Mouse (Mus musculus) C2C12 (cell line): ENCODE results near the gene Pla2g2d.

ENCODE experiments used
- CEBPB ChIP-seq: IDR thresholded peaks from one replicate; pipeline ENCODE4 v1.6.1; 2011; ENCODE audit warnings: low read depth, mild to moderate bottlenecking, control low read depth, moderate library complexity
- CTCF ChIP-seq: IDR thresholded peaks from one replicate; pipeline ENCODE4 v1.5.1; 2011; ENCODE audit not compliant: control insufficient read depth, insufficient read depth, insufficient read length
- FOSL1 ChIP-seq: IDR thresholded peaks from one replicate; pipeline ENCODE4 v1.8.0; 2011; ENCODE audit warnings: mild to moderate bottlenecking, low read length; ENCODE audit not compliant: poor library complexity, insufficient read depth, severe bottlenecking
- MAX ChIP-seq: IDR thresholded peaks from one replicate; pipeline ENCODE4 v1.6.1; 2011; ENCODE audit warnings: mild to moderate bottlenecking, control low read depth
- USF1 ChIP-seq: IDR thresholded peaks from one replicate; pipeline ENCODE4 v1.6.1; 2011; ENCODE audit warnings: low read depth, mild to moderate bottlenecking, control low read depth, moderate library complexity

GRCm38 (mm10) chr4:138725751-138726150 is 49.8 kb upstream of the Pla2g2d start:
- no peak for TF ChIP-seq CTCF
- no peak for TF ChIP-seq MAX
- no peak for TF ChIP-seq USF1
- no peak for TF ChIP-seq FOSL1
- TF ChIP-seq CEBPB, result no peak
